Mouse (Mus musculus): Measurements from ENCODE around the gene Olfr465-ps1. TPM values are rescaled to one million over a fixed set of nuclear protein-coding genes. Genes with fewer than 3 reads are reported as not detected.

Gene Olfr465-ps1
- total and polyA plus RNA-seq, 3 experiments, result not detected

DNA sequence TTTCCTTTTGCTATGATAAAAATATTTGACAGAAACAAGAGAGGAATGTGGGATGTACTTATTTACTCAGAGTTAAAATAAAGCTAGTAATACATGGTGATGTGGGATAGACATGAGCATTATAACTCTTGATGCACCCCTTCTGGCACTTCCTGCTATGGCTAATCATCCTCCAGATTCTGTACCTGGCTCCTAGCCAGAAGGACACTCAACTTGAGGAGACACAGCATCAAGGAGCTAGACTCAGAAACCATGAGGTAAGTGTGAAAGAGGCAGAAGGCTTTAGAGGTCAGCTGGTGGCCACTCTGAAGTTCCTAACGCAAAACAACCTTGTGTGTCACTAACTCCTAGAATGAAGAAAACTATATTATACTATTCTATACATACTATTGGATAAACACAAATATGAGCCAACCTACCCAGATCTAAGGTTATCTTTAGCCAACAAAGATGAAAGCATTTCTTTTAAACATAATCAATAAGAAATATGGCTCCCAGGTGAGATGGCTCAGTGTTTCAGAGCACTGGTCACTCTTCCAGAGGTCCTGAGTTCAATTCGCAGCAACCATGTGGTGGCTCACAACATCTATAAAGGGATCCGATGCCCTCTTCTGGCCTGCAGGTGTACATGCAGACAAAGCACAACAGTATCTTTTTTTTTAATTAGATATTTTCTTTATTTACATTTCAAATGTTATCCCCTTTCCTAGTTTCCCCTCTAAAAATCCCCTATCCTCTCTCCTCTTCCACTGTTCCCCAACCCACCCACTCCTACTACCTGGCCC lies 10.6 kb upstream of the Olfr465-ps1 start:
- TF ChIP-seq RAD21 (IDR thresholded peaks at IDR 0.05; ENCODE audit: low read depth, low read length) (peak; percentile 35), CTCF (conservative IDR thresholded peaks at IDR 0.05 in 1 of 2, IDR thresholded peaks at IDR 0.05 in 1 of 2; ENCODE audit: low read depth in 2 of 2, low read length in 2 of 2) (peak in 1 of 2 experiments; percentile 48; a peak in 2 of 4 replicates), KAT2A (IDR thresholded peaks at IDR 0.05; ENCODE audit: insufficient replicate concordance, low read length) (no peak)
- H3K79me2 ChIP-seq (replicated peaks; ENCODE audit: control insufficient read depth, extremely low read depth, insufficient read depth, poor library complexity, severe bottlenecking), result no peaks in the 10 kb centered on the region
- H3K9ac ChIP-seq (ENCODE audit: insufficient read depth, low read depth), result no peak overlapping the region
- H3K27ac ChIP-seq (ENCODE audit: insufficient read depth, low read depth), result no peak overlapping the region
- no peaks in the 10 kb centered on the region for H3K36me3 ChIP-seq (replicated peaks in 1 of 2; ENCODE audit: control insufficient read depth in 1 of 2, insufficient read depth in 1 of 2, low read length in 1 of 2)
- H3K4me1 ChIP-seq (ENCODE audit: control insufficient read depth in 1 of 2, insufficient read depth in 2 of 2), result no peaks in the 10 kb centered on the region
- no peak overlapping the region for H3K4me2 ChIP-seq (ENCODE audit: insufficient read depth, low read depth, poor library complexity, severe bottlenecking)
- no peak overlapping the region for H3K4me3 ChIP-seq (replicated peaks in 1 of 3; ENCODE audit: low read depth in 2 of 3, low read length in 2 of 3, poor library complexity in 1 of 3)
- peak; percentile 24 for DNase-seq (ENCODE audit: extremely low read depth)
- no peaks in the 10 kb centered on the region for H3K27me3 ChIP-seq (replicated peaks)
- dilution Hi-C loops (cut with MboI; ENCODE audit: extremely low pct_ligation_motif_present, extremely low pct_unique_long_range_greater_than_20kb, low sequenced_read_pairs), result no loop called here
- H3K9me3 ChIP-seq (replicated peaks; ENCODE audit: low read length), result no peaks in the 10 kb centered on the region
- in situ Hi-C loops (cut with MboI; ENCODE audit: low pct_ligation_motif_present, low pct_unique_long_range_greater_than_20kb, low sequenced_read_pairs), result loop anchor here (5.0 kb wide), 1 partner anchor 90 kb away; no protein-coding TSS in a partner anchor

GRCm38 (mm10) chr13:65149940-65150339 lies 12.1 kb downstream of the Olfr465-ps1 start, which contains the start of gene Olfr466:
Gene Olfr466 (plus strand): TSS chr13:65150240.
- Histone ChIP-seq H3K79me2 (replicated peaks; ENCODE audit: control insufficient read depth, extremely low read depth, insufficient read depth, poor library complexity, severe bottlenecking) (no peaks in the 10 kb centered on the region), H3K4me3 (replicated peaks in 1 of 3; ENCODE audit: low read depth in 2 of 3, low read length in 2 of 3, poor library complexity in 1 of 3) (no peak within 1 kb of the TSS), H3K9me3 (replicated peaks; ENCODE audit: low read length) (no peaks in the 10 kb centered on the region), H3K27me3 (replicated peaks) (no peaks in the 10 kb centered on the region), H3K27ac (ENCODE audit: insufficient read depth, low read depth) (no peak within 1 kb of the TSS), H3K4me1 (ENCODE audit: control insufficient read depth in 1 of 2, insufficient read depth in 2 of 2) (no peaks in the 10 kb centered on the region), H3K9ac (ENCODE audit: insufficient read depth, low read depth) (no peak within 1 kb of the TSS), H3K4me2 (ENCODE audit: insufficient read depth, low read depth, poor library complexity, severe bottlenecking) (no peak within 1 kb of the TSS), H3K36me3 (replicated peaks in 1 of 2; ENCODE audit: control insufficient read depth in 1 of 2, insufficient read depth in 1 of 2, low read length in 1 of 2) (no peaks in the 10 kb centered on the region)
- in situ Hi-C loops (cut with MboI; ENCODE audit: low pct_ligation_motif_present, low pct_unique_long_range_greater_than_20kb, low sequenced_read_pairs), result no loop called here
- dilution Hi-C loops (cut with MboI; ENCODE audit: extremely low pct_ligation_motif_present, extremely low pct_unique_long_range_greater_than_20kb, low sequenced_read_pairs), result no loop called here
- no peak for TF ChIP-seq RCOR1 (conservative IDR thresholded peaks at IDR 0.05; ENCODE audit: low read depth, low read length)
- TF ChIP-seq TBP (conservative IDR thresholded peaks at IDR 0.05; ENCODE audit: low read depth, low read length), result no peak
- no peak for TF ChIP-seq ZKSCAN1 (IDR thresholded peaks at IDR 0.05; ENCODE audit: borderline replicate concordance, low read depth, low read length)
- TF ChIP-seq USF1 (IDR thresholded peaks at IDR 0.05; ENCODE audit: low read depth, low read length), result no peak
- no peak for TF ChIP-seq MEF2A (IDR thresholded peaks at IDR 0.05; ENCODE audit: borderline replicate concordance, low read depth, low read length)
- TF ChIP-seq ELF1 (IDR thresholded peaks at IDR 0.05; ENCODE audit: low read depth, low read length), result no peak
- no peak for TF ChIP-seq MAX (IDR thresholded peaks at IDR 0.05; ENCODE audit: low read length)
- no peak for TF ChIP-seq BHLHE40 (IDR thresholded peaks at IDR 0.05; ENCODE audit: low read depth, low read length)
- TF ChIP-seq CHD2 (IDR thresholded peaks at IDR 0.05; ENCODE audit: low read length), result no peak
- no peak for TF ChIP-seq ETS1 (conservative IDR thresholded peaks at IDR 0.05; ENCODE audit: low read depth, low read length)
- no peak for TF ChIP-seq NRF1 (IDR thresholded peaks at IDR 0.05; ENCODE audit: low read depth, low read length)
- DNase-seq (ENCODE audit: extremely low read depth), result no peak

Measured in CH12.LX (cell line).